Mouse (Mus musculus) adipose tissue, adult 10 weeks (tissue): ENCODE results near the gene Trim46. TPM values are rescaled to one million over a fixed set of nuclear protein-coding genes. Genes with fewer than 3 reads are reported as not detected.

Experiments used
- polyA plus RNA-seq: library from polyadenylated mRNA; stranded (reverse); fragments of 350-450 nt; fragmentation: Illumina TruSeq; extraction: RNeasy Lipid Tissue Mini Kit (QIAGEN cat#74804); gene quantifications from one replicate; pipeline ENCODE4 v1.2.3, GENCODE M21; 2014; ENCODE audit warnings: low read depth, low replicate concordance

The Trim46 gene
- polyA plus RNA-seq, result 2.9 TPM

GRCm38 (mm10) chr3:89246261-89247100 lies at the start of gene Trim46:
Gene Trim46, minus strand, starts transcription at chr3:89246309.

GRCm38 (mm10) chr3:89280606-89281511 lies 34.8 kb upstream of the Trim46 start, which contains the start of gene Efna1:
Gene Efna1, minus strand, starts transcription at chr3:89281142.

GRCm38 (mm10) chr3:89270051-89270755 lies 24.1 kb upstream of the Trim46 start, which contains the start of gene Slc50a1:
Gene Slc50a1, minus strand, starts transcription at chr3:89270570.

GRCm38 (mm10) chr3:89259076-89259475 lies 13.0 kb upstream of the Trim46 start, which contains the start of gene Dpm3:
Gene Dpm3, plus strand, starts transcription at chr3:89259358.

GRCm38 (mm10) chr3:89245688-89246171 lies 379 bp downstream of the Trim46 start, which contains the start of gene Krtcap2:
Gene Krtcap2, plus strand, starts transcription at chr3:89245966.

GRCm38 (mm10) chr3:89228836-89229235 lies 17.3 kb downstream of the Trim46 start, which contains the start of gene Muc1:
Gene Muc1, plus strand, starts transcription at chr3:89229057.

GRCm38 (mm10) chr3:89226900-89227299 lies 19.2 kb downstream of the Trim46 start, which contains the start of gene Mtx1:
Gene Mtx1, minus strand, starts transcription at chr3:89227088.

GRCm38 (mm10) chr3:89214681-89215411 lies 31.3 kb downstream of the Trim46 start, which contains the start of gene Thbs3:
Gene Thbs3, plus strand, starts transcription at chr3:89215180.

GRCm38 (mm10) chr3:89202253-89203141 lies 43.6 kb downstream of the Trim46 start, which contains the start of gene Gba:
Gene Gba, plus strand, starts transcription at chr3:89202928.

Other genes starting within 250 kb of the Trim46 start
- 22.7 TPM for gene Rusc1, start 153.0 kb downstream of the Trim46 start, polyA plus RNA-seq
- gene Gm43738, start 145.2 kb downstream of the Trim46 start, polyA plus RNA-seq, result not detected
- 175 TPM for gene Fdps, start 144.3 kb downstream of the Trim46 start, polyA plus RNA-seq
- 7.9 TPM for gene Pklr, start 110.2 kb downstream of the Trim46 start, polyA plus RNA-seq
- 0.24 TPM for gene Hcn3, start 86.1 kb downstream of the Trim46 start, polyA plus RNA-seq
- 51.5 TPM for gene Clk2, start 81.5 kb downstream of the Trim46 start, polyA plus RNA-seq
- gene Scamp3, start 68.8 kb downstream of the Trim46 start, polyA plus RNA-seq, result 56.1 TPM
- gene Fam189b, start 63.2 kb downstream of the Trim46 start, polyA plus RNA-seq, result 5.8 TPM
- 67.8 TPM for gene Gba, start 43.4 kb downstream of the Trim46 start, polyA plus RNA-seq
- gene Thbs3, start 31.1 kb downstream of the Trim46 start, polyA plus RNA-seq, result 30.3 TPM
- 92.5 TPM for gene Mtx1, start 19.2 kb downstream of the Trim46 start, polyA plus RNA-seq
- gene Muc1, start 17.3 kb downstream of the Trim46 start, polyA plus RNA-seq, result 1.0 TPM
- gene Krtcap2, start 343 bp downstream of the Trim46 start, polyA plus RNA-seq, result 96.9 TPM
- 152 TPM for gene Dpm3, start 13.0 kb upstream of the Trim46 start, polyA plus RNA-seq
- gene Slc50a1, start 24.3 kb upstream of the Trim46 start, polyA plus RNA-seq, result 135 TPM
- gene Efna1, start 34.8 kb upstream of the Trim46 start, polyA plus RNA-seq, result 26.1 TPM
- 1.3 TPM for gene Efna3, start 76.7 kb upstream of the Trim46 start, polyA plus RNA-seq
- 3.4 TPM for gene Efna4, start 91.7 kb upstream of the Trim46 start, polyA plus RNA-seq
- 145 TPM for gene Adam15, start 103.7 kb upstream of the Trim46 start, polyA plus RNA-seq
- gene Dcst2, start 115.7 kb upstream of the Trim46 start, polyA plus RNA-seq, result 2.8 TPM
- gene Dcst1, start 118.9 kb upstream of the Trim46 start, polyA plus RNA-seq, result 5.4 TPM
- gene Zbtb7b, start 148.5 kb upstream of the Trim46 start, polyA plus RNA-seq, result 52.0 TPM
- 1.8 TPM for gene Lenep, start 156.5 kb upstream of the Trim46 start, polyA plus RNA-seq
- gene Flad1, start 165.6 kb upstream of the Trim46 start, polyA plus RNA-seq, result 24.9 TPM
- gene Cks1b, start 172.1 kb upstream of the Trim46 start, polyA plus RNA-seq, result 34.3 TPM
- gene Shc1, start 172.1 kb upstream of the Trim46 start, polyA plus RNA-seq, result 76.1 TPM
- 30.1 TPM for gene Pygo2, start 183.9 kb upstream of the Trim46 start, polyA plus RNA-seq
- 70.3 TPM for gene Pbxip1, start 190.4 kb upstream of the Trim46 start, polyA plus RNA-seq
- 74.9 TPM for gene Pmvk, start 208.2 kb upstream of the Trim46 start, polyA plus RNA-seq